Mouse (Mus musculus) myocyte (in vitro differentiated cells): ENCODE measurements around the gene Vmn1r181.
"Not testable (repeated sequence)": the region's sequence is repeated elsewhere in the genome, so short reads cannot be mapped to it uniquely, and the experiment has no call there.

ENCODE experiments used
- CEBPB ChIP-seq: IDR thresholded peaks from 2 replicates; pipeline ENCODE4 v1.6.1; 2011; ENCODE audit warnings: mild to moderate bottlenecking, moderate library complexity; ENCODE audit not compliant: poor library complexity, insufficient read depth, severe bottlenecking
- E2F4 ChIP-seq: IDR thresholded peaks from one replicate; pipeline ENCODE4 v1.6.1; 2011; ENCODE audit warnings: mild to moderate bottlenecking, control low read depth, moderate library complexity; ENCODE audit not compliant: insufficient read depth
- MAX ChIP-seq: IDR thresholded peaks from one replicate; pipeline ENCODE4 v1.6.1; 2011; ENCODE audit warnings: low read depth, mild to moderate bottlenecking, control low read depth
- MYOD1 ChIP-seq, 3 experiments: IDR thresholded peaks; one replicate each; pipeline ENCODE4 v1.6.1; 2011; ENCODE audit warnings: control low read depth in 2 of 3, low read depth in 2 of 3, mild to moderate bottlenecking in 2 of 3, moderate library complexity in 1 of 3; ENCODE audit not compliant: insufficient read length in 2 of 3, control insufficient read depth in 1 of 3
- MYOG ChIP-seq, 3 experiments: IDR thresholded peaks; one replicate each; pipeline ENCODE4 v1.6.1; 2011; ENCODE audit warnings: control low read depth in 2 of 3, low read depth in 2 of 3, mild to moderate bottlenecking in 2 of 3; ENCODE audit not compliant: insufficient read length in 2 of 3, control insufficient read depth in 1 of 3, insufficient read depth in 1 of 3
- POLR2A ChIP-seq: IDR thresholded peaks from one replicate; pipeline ENCODE4 v1.6.1; 2011; ENCODE audit warnings: low read depth, mild to moderate bottlenecking, control low read depth, moderate library complexity; ENCODE audit not compliant: insufficient read length
- REST ChIP-seq: IDR thresholded peaks from one replicate; pipeline ENCODE4 v1.6.1; 2011; ENCODE audit warnings: mild to moderate bottlenecking, control low read depth, moderate library complexity; ENCODE audit not compliant: insufficient read depth, insufficient read length
- TCF12 ChIP-seq: IDR thresholded peaks from one replicate; pipeline ENCODE4 v1.6.1; 2011; ENCODE audit warnings: mild to moderate bottlenecking, control low read depth; ENCODE audit not compliant: poor library complexity, insufficient read depth, severe bottlenecking
- TCF3 ChIP-seq: IDR thresholded peaks from one replicate; pipeline ENCODE4 v1.6.1; 2011; ENCODE audit warnings: low read depth, control low read depth; ENCODE audit not compliant: insufficient read length
- USF1 ChIP-seq: IDR thresholded peaks from one replicate; pipeline ENCODE4 v1.6.1; 2011; ENCODE audit warnings: low read depth, mild to moderate bottlenecking, control low read depth, moderate library complexity

DNA sequence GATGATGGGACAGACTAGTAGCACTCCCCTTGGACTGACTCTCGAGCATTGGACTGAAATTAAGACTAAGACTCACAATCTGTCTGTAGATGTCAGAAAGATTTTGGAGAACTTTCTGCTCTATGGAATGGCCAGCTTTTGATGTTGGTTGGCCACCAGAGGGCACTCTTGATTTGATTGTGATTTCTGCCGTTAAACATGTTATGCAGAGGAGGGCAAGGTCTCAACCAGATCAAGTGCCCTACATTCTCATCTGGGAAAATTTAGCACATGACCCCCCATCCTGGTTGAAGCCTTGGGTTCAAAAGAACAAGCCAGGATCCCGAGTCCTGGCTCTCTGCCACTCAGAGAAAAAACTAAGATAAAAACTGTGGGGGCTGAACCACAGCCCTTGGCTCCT lies 6.4 kb upstream of the Vmn1r181 start:
- not testable (repeated sequence) for TF ChIP-seq POLR2A; CEBPB; REST; MYOG (IDR thresholded peaks at IDR 0.05; ENCODE audit: control insufficient read depth in 1 of 3, insufficient read depth in 1 of 3, insufficient read length in 2 of 3, low read depth in 2 of 3); MAX; USF1; TCF3; E2F4; TCF12; MYOD1 (IDR thresholded peaks at IDR 0.05; ENCODE audit: control insufficient read depth in 1 of 3, insufficient read length in 2 of 3, low read depth in 2 of 3)
